Mouse (Mus musculus): ENCODE data around the gene Fes. TPM values are rescaled to one million over a fixed set of nuclear protein-coding genes. Genes with fewer than 3 reads are reported as not detected.

Fes gene
- polyA plus RNA-seq, 1 experiment: not detected

DNA sequence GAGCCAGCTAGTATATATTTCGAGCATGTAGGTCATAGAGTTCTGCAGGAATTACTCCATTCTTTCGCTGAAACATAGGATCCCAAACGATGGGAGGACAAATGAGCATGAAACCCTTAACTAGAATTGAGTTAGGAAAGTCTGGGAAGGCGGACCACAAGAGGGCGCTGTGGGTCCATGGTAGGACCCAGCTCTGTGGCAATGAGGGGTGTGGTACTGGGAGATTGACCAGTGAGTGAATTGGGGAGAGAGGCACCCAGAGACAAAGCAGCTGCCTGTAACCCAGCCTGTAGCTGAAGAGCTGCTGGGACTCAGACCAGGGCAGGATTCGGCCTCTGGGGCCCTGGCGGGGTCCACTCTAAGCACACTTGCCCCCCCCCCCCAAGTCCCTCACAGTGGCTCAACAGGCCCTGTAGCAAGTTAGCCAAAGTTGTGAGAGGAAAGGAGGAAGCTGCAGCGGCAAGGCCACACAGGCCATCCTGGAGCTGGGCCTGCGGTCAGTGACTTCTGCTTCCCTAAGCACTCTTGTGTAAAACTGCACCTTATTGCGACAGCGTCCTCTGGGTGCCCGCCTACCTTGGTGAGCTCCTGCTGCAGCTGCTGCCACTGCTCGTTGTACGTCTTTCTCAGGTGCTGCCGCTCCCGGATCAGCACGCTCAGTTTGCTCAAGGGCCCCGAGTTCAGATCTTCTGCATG, 1.4 kb downstream of the Fes start:
- WGBS: 48% methylated on average over 18 of the region's 18 CpGs
- TF ChIP-seq POLR2A (IDR thresholded peaks at IDR 0.05; ENCODE audit: insufficient read depth, low read depth, low read length) (no peak), CTCF (IDR thresholded peaks at IDR 0.05; ENCODE audit: insufficient read depth, low read depth, low read length) (peak; percentile 71)
- no peak overlapping the region for H3K4me3 ChIP-seq (ENCODE audit: insufficient read depth, low read depth, low read length)
- H3K27ac ChIP-seq (ENCODE audit: insufficient read depth, low read depth, low read length): no peak overlapping the region
- H3K4me1 ChIP-seq (ENCODE audit: control insufficient read depth, insufficient read depth, low read length): peaks cover 15% of the 10 kb centered on the region

DNA sequence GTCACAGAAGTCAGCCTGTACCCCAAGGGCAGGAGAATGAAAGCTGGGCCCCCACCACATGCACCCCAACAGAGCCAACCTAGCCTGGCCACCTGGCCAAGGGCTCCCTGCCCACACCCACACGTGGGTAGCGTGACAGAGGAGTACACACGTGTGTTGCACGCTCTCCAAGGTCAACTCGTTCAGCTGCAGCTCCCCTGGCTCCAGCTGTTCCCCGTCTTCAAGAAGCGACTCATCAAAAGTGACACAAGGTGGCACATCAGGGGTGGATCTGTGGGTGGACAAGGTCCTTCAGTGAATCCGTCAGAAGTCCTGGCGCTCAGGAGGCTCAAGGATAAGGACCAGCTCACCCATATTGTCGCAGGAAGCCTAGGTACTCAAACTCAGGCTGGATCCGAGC, 4.8 kb downstream of the Fes start:
- Histone ChIP-seq H3K4me3 (ENCODE audit: insufficient read depth, low read depth, low read length) (no peak overlapping the region), H3K27ac (ENCODE audit: insufficient read depth, low read depth, low read length) (no peak overlapping the region), H3K4me1 (ENCODE audit: control insufficient read depth, insufficient read depth, low read length) (peaks cover 10% of the 10 kb centered on the region)
- 82% methylated on average over 11 of the region's 11 CpGs for WGBS
- TF ChIP-seq POLR2A (IDR thresholded peaks at IDR 0.05; ENCODE audit: insufficient read depth, low read depth, low read length) (no peak), CTCF (IDR thresholded peaks at IDR 0.05; ENCODE audit: insufficient read depth, low read depth, low read length) (no peak)

DNA sequence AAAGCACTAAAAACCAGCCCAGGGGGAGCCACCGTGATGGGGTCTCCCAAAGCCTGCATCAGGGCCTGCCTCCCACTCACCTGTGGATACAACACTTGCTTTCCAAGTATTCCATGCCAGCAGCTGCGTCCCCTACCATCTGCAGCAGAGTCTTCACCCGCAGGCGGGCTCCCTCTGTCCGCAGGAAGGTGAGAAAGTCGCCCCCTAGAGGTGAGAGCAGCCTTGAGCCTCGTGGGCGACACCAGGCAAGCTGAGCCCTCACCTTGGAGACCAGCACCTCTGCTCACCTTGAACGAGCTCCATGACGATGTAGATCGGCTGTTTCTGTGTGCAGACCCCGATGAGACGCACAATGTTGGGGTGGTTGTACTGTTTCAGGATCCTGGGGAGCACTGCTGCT, 8.2 kb downstream of the Fes start:
- TF ChIP-seq POLR2A (IDR thresholded peaks at IDR 0.05; ENCODE audit: insufficient read depth, low read depth, low read length) (no peak), CTCF (IDR thresholded peaks at IDR 0.05; ENCODE audit: insufficient read depth, low read depth, low read length) (peak; percentile 22; the same call in 1 of the 2 replicates)
- WGBS: 67% methylated on average over 13 of the region's 13 CpGs
- H3K4me3 ChIP-seq (ENCODE audit: insufficient read depth, low read depth, low read length): no peak overlapping the region
- H3K4me1 ChIP-seq (ENCODE audit: control insufficient read depth, insufficient read depth, low read length): peaks cover 13% of the 10 kb centered on the region
- no peak overlapping the region for H3K27ac ChIP-seq (ENCODE audit: insufficient read depth, low read depth, low read length)

DNA sequence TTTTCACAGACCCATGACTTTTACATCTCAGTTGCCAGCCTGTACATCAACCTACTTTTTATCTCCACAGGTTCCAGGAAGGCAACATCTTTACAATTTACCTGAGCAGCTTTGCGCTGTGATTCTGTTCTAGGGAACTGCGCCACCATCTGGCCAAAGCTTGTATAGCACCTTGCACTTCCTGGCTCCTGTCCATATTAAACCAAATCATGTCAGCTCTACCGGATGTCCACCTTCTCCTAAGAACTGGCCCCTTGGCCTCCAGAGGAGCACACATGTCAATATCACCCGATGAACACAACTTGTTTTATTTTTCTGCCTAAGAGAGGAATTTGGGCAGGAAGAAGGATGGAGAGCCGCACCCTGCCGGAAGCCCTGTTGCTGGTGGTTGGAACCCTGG, 10.3 kb downstream of the Fes start:
- H3K27ac ChIP-seq (ENCODE audit: insufficient read depth, low read depth, low read length): no peak overlapping the region
- 38% methylated on average over 6 of the region's 6 CpGs for WGBS
- no peak for TF ChIP-seq POLR2A (IDR thresholded peaks at IDR 0.05; ENCODE audit: insufficient read depth, low read depth, low read length)
- TF ChIP-seq CTCF (IDR thresholded peaks at IDR 0.05; ENCODE audit: insufficient read depth, low read depth, low read length): no peak

DNA sequence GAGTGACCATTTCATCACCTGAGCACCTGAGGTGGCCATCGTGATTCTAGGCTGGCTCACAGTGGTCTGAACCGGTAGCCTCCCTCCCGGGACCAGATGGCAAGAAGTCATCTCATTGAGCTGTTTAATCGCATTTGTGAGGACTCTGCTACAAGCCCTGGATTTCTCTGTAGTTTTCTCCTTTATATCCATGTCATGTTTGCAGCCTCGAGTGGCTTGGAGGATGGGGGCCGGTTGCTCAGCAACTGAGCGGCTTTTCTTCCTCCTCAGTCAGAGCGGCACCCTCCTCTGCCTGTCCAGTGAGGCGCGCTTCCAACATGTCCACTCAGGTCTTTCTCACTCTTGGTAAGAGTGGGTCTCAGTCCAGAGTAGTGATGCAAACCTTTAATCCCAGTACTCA, 11.6 kb downstream of the Fes start:
- WGBS: 57% methylated on average over 10 of the region's 10 CpGs
- Histone ChIP-seq H3K4me1 (ENCODE audit: control insufficient read depth, insufficient read depth, low read length) (peaks cover 6% of the 10 kb centered on the region; the same call in 1 of the 2 replicates), H3K4me3 (ENCODE audit: insufficient read depth, low read depth, low read length) (no peak overlapping the region), H3K27ac (ENCODE audit: insufficient read depth, low read depth, low read length) (no peak overlapping the region)
- TF ChIP-seq POLR2A (IDR thresholded peaks at IDR 0.05; ENCODE audit: insufficient read depth, low read depth, low read length) (no peak), CTCF (IDR thresholded peaks at IDR 0.05; ENCODE audit: insufficient read depth, low read depth, low read length) (no peak)

More for the DNA sequence above, 10.3 kb downstream of the Fes start:
- Histone ChIP-seq H3K4me3 (ENCODE audit: insufficient read depth, low read depth, low read length) (no peak overlapping the region), H3K4me1 (ENCODE audit: control insufficient read depth, insufficient read depth, low read length) (peaks cover 7% of the 10 kb centered on the region)

DNA sequence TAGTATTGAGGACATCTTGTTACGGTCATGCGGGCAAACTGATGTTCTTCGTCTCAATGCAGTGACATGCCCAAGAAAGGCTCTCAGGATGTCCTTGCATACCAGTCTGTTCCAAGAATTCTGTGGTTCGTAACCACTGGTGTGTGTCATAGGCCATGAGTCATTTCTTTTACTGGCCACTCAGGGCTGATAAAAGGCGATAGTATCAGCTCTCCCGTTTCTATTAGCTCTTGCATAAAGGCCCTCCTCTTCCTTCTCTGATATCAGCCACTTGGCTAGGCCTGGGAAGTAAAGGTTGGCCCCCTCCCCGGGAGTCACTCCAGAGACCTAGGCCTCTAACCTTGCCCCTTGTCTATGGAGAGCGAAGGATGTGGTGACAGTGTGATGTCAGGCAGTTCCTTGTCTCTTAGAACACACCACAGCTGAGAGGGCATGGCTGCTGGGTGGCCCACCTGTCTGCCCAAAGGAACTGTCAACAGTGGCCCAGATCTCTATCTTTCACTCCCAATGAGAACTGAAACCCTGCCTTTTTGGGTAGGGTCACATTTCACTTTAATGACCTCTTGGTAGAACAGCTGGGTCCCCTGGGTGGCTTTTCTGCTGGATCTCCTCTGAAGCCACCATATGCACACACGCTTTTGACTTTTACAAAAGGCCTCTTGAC, 12.2 kb downstream of the Fes start:
- H3K4me3 ChIP-seq (ENCODE audit: insufficient read depth, low read depth, low read length): no peak overlapping the region
- 75% methylated on average over 9 of the region's 9 CpGs for WGBS
- TF ChIP-seq CTCF (IDR thresholded peaks at IDR 0.05; ENCODE audit: insufficient read depth, low read depth, low read length) (no peak), POLR2A (IDR thresholded peaks at IDR 0.05; ENCODE audit: insufficient read depth, low read depth, low read length) (no peak)
- no peak overlapping the region for H3K27ac ChIP-seq (ENCODE audit: insufficient read depth, low read depth, low read length)
- H3K4me1 ChIP-seq (ENCODE audit: control insufficient read depth, insufficient read depth, low read length): peaks cover 6% of the 10 kb centered on the region; the same call in 1 of the 2 replicates

DNA sequence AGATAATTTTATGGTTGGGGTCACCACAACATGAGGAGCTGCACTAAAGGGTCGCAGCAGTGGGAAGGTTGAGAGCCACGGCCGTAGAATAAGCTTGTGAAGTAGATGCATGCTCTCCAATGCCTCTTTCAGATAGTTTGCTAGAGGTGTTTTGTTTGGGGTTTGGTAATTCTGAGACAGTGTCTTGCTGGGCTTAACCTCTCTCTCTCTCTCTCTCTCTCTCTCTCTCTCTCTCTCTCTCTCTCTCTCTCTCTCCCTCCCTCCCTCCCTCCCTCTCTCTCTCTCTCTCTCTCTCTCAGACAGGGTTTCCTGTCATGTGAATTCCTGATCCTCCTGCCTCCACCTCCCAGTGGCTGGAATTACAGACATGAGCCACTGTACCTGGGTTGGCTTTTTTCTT, 13.0 kb downstream of the Fes start:
- H3K4me1 ChIP-seq (ENCODE audit: control insufficient read depth, insufficient read depth, low read length): peaks cover 6% of the 10 kb centered on the region; the same call in 1 of the 2 replicates
- H3K27ac ChIP-seq (ENCODE audit: insufficient read depth, low read depth, low read length): no peak overlapping the region
- no peak overlapping the region for H3K4me3 ChIP-seq (ENCODE audit: insufficient read depth, low read depth, low read length)
- TF ChIP-seq POLR2A (IDR thresholded peaks at IDR 0.05; ENCODE audit: insufficient read depth, low read depth, low read length) (no peak), CTCF (IDR thresholded peaks at IDR 0.05; ENCODE audit: insufficient read depth, low read depth, low read length) (no peak)
- WGBS: 91% methylated on average over 3 of the region's 3 CpGs

DNA sequence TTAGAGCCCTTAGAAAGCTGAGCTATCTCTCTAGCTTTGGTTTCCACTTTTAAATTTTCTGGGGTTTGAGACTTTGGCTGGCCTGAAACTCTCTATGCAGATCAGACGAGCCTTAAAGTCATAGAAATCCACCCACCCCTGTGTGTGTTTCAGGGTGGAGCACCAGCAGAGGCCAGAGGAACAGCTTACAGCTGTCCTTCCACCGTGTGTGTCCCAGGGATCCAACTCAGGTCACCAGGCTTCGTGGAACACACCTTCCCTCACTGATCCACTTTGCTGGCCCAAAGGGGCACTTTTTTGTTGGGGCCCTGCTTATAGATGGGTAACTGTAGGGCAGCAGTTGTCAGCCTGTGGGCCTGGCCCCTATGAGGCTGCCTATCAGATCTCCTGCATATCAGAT, 13.5 kb downstream of the Fes start:
- Histone ChIP-seq H3K4me1 (ENCODE audit: control insufficient read depth, insufficient read depth, low read length) (peaks cover 9% of the 10 kb centered on the region), H3K27ac (ENCODE audit: insufficient read depth, low read depth, low read length) (no peak overlapping the region), H3K4me3 (ENCODE audit: insufficient read depth, low read depth, low read length) (no peak overlapping the region)
- WGBS: 59% methylated on average over 3 of the region's 3 CpGs
- TF ChIP-seq CTCF (IDR thresholded peaks at IDR 0.05; ENCODE audit: insufficient read depth, low read depth, low read length) (no peak), POLR2A (IDR thresholded peaks at IDR 0.05; ENCODE audit: insufficient read depth, low read depth, low read length) (no peak)

DNA sequence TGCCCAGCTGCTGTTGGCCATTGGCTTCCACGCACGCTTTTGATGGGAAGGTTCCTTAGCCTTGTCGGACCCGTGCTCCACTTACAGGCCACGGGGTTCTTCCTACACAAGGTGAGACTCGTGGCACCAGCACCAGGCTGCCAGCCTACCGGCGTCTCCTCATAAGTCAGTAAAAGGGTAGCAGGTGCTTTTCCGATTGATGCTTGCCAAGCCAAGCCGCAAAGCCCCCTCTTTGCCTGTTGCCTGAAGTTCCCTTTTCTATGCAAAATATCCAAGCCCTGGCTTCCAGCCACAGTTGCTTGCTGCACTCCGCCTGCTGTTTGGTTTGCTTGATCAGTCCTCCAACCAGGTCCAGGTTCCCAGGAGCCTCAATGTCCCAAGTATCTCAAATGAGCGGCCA, 13.9 kb downstream of the Fes start:
- Histone ChIP-seq H3K4me3 (ENCODE audit: insufficient read depth, low read depth, low read length) (no peak overlapping the region), H3K27ac (ENCODE audit: insufficient read depth, low read depth, low read length) (no peak overlapping the region), H3K4me1 (ENCODE audit: control insufficient read depth, insufficient read depth, low read length) (peaks cover 13% of the 10 kb centered on the region)
- WGBS: 70% methylated on average over 12 of the region's 12 CpGs
- TF ChIP-seq POLR2A (IDR thresholded peaks at IDR 0.05; ENCODE audit: insufficient read depth, low read depth, low read length) (no peak), CTCF (IDR thresholded peaks at IDR 0.05; ENCODE audit: insufficient read depth, low read depth, low read length) (no peak)
